In the genomic region with DNA sequence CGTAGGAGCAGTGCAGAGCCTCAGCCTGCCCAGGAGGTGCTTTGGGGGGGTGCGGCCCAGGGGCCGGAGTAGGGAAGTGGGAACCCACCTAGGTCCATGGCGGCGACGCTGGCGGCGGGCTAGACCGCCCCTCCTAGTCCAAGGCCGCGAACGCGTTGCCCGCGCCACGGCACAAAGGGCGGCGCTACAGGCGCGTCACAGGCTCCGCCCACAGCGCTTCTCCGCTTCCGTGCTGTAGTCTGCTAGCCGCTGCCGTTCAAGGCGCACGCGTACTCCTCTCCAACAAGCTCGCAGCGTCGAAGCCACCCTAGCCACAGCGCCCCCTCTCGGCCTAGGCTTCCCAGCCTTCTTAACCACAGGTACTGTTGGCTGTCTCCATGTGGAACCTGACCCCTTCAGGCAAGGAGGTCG, we compare ENCODE assay signal across 8 mouse cellular contexts. TPM values are rescaled to one million over a fixed set of nuclear protein-coding genes. Genes with fewer than 3 reads are reported as not detected.
DNase-seq lines count a peak whose midpoint lies in the region; ATAC-seq lines count a peak whose summit lies in the region.

TSS of gene Dbil5 (plus strand) at position 219 of the 411 bp plus-strand sequence.
TSS of gene Gemin4 (minus strand) at position 275 of the 411 bp plus-strand sequence.

- ATAC-seq in megakaryocyte progenitor cell, adult 5-6 weeks (replicated peaks; ENCODE audit: poor library complexity): peak; percentile 98

- peak; percentile 96 for DNase-seq in adipocyte (ENCODE audit: low spot score)
- peak; percentile 100 for DNase-seq in embryo, embryonic 10 days (ENCODE audit: low spot score)
- peak; percentile 98 for DNase-seq in gastrocnemius, postnatal 10 days
- peak; percentile 99 for DNase-seq in induced T-regulatory cell, adult 2 months (ENCODE audit: low read depth)
- peak; percentile 90 to 97 for DNase-seq in left cerebral cortex, adult 9 months (ENCODE audit: low spot score in 2 of 2)
- peak; percentile 98 for DNase-seq in right cerebral cortex, postnatal 14 days
- DNase-seq in urinary bladder, postnatal 36 days (ENCODE audit: low spot score in 2 of 2): peak; percentile 93 to 96

RNA-seq across cellular contexts. Expression of gene Dbil5, which starts in this region (rescaled TPM):
- not detected for total RNA-seq in gastrocnemius, postnatal 10 days (2021)
- total RNA-seq in megakaryocyte progenitor cell, adult 5-6 weeks (2015): not detected in 2 replicates
- total RNA-seq in megakaryocyte progenitor cell, adult 5-6 weeks (2017): 0.78 TPM in 1 of 2 replicates, not detected in the other

RNA-seq across cellular contexts. Expression of gene Gemin4, which starts in this region (rescaled TPM):
- 1 to 10 TPM; 3.0 to 5.0 TPM for total RNA-seq in gastrocnemius, postnatal 10 days (2021)
- 12.3 and 23.4 TPM in 2 replicates for total RNA-seq in megakaryocyte progenitor cell, adult 5-6 weeks (2015)
- 17.4 and 19.5 TPM in 2 replicates for total RNA-seq in megakaryocyte progenitor cell, adult 5-6 weeks (2017)

Comparison
In these comparisons a context has a peak if more than half of its experiments do, and no peak if none do; other contexts are left out.
1. Peak in every context shown above with its lines: DNase-seq and ATAC-seq.